Mouse (Mus musculus): ENCODE data around the gene Gm14214. TPM values are rescaled to one million over a fixed set of nuclear protein-coding genes. Genes with fewer than 3 reads are reported as not detected.

Gm14214 gene
- not detected for total RNA-seq (2022)

GRCm38 (mm10) chr2:154769930-154770329 lies at the start of gene Gm14214:
Gene Gm14214, minus strand, starts transcription at chr2:154770030.
- no peak for DNase-seq

- no peak for DNase-seq
Measured at GRCm38 (mm10) chr2:154818599-154818998, 48.8 kb upstream of the Gm14214 start.

GRCm38 (mm10) chr2:154817788-154818187 lies 48.0 kb upstream of the Gm14214 start:
- DNase-seq = peak; percentile 31

GRCm38 (mm10) chr2:154817089-154817488 lies 47.3 kb upstream of the Gm14214 start:
- no peak for DNase-seq

- no peak for DNase-seq
Measured at GRCm38 (mm10) chr2:154813426-154813825, 43.6 kb upstream of the Gm14214 start.

GRCm38 (mm10) chr2:154810821-154811220 lies 41.0 kb upstream of the Gm14214 start:
- no peak for DNase-seq

GRCm38 (mm10) chr2:154809107-154809762 lies 39.4 kb upstream of the Gm14214 start:
- DNase-seq = peak; percentile 30

- no peak for DNase-seq
Measured at GRCm38 (mm10) chr2:154807689-154808088, 37.9 kb upstream of the Gm14214 start.

GRCm38 (mm10) chr2:154803845-154804244 lies 34.0 kb upstream of the Gm14214 start:
- DNase-seq = no peak

- no peak for DNase-seq
Measured at GRCm38 (mm10) chr2:154803372-154803771, 33.5 kb upstream of the Gm14214 start.

GRCm38 (mm10) chr2:154791661-154792642 lies 22.1 kb upstream of the Gm14214 start:
- DNase-seq = peak; percentile 78

- DNase-seq = peak; percentile 99
Measured at GRCm38 (mm10) chr2:154790656-154791483, 21.0 kb upstream of the Gm14214 start, which contains the start of the genes Raly and a. Gene Raly, plus strand, starts transcription at chr2:154791096. Gene a, plus strand, starts transcription at chr2:154791402.

GRCm38 (mm10) chr2:154789977-154790655 lies 20.3 kb upstream of the Gm14214 start:
- peak; percentile 60 for DNase-seq

GRCm38 (mm10) chr2:154789381-154789780 lies 19.6 kb upstream of the Gm14214 start:
- no peak for DNase-seq

GRCm38 (mm10) chr2:154786776-154787175 lies 16.9 kb upstream of the Gm14214 start:
- DNase-seq = no peak

GRCm38 (mm10) chr2:154786187-154786586 lies 16.4 kb upstream of the Gm14214 start:
- DNase-seq = no peak

GRCm38 (mm10) chr2:154785284-154785683 lies 15.5 kb upstream of the Gm14214 start:
- DNase-seq = no peak

- no peak for DNase-seq
Measured at GRCm38 (mm10) chr2:154782856-154783650, 13.2 kb upstream of the Gm14214 start.

- no peak for DNase-seq
Measured at GRCm38 (mm10) chr2:154782361-154782760, 12.5 kb upstream of the Gm14214 start.

- no peak for DNase-seq
Measured at GRCm38 (mm10) chr2:154779648-154780047, 9.8 kb upstream of the Gm14214 start.

GRCm38 (mm10) chr2:154776496-154776895 lies 6.7 kb upstream of the Gm14214 start:
- DNase-seq = peak; percentile 77

Measured in adrenal gland, adult 8-10 months (tissue).